Mouse (Mus musculus): Measurements from ENCODE around the gene Gm5128. TPM values are rescaled to one million over a fixed set of nuclear protein-coding genes. Genes with fewer than 3 reads are reported as not detected.

Gene Gm5128
- total RNA-seq (2023): not detected in 2 replicates

GRCm38 (mm10) chrX:135372984-135373383 lies at the start of gene Gm5128:
TSS of gene Gm5128 (plus strand) at chrX:135373284.

Other genes with a start within 250 kb of the Gm5128 start
- not detected in 2 replicates for gene Gm15023, start 195.7 kb upstream of the Gm5128 start, total RNA-seq (2023)
- not detected in 2 replicates for gene Tceal6, start 162.6 kb upstream of the Gm5128 start, total RNA-seq (2023)
- not detected in 2 replicates for gene Pramel3, start 71.0 kb upstream of the Gm5128 start, total RNA-seq (2023)
- gene Gm7903, start 60.6 kb downstream of the Gm5128 start, total RNA-seq (2023): not detected in 2 replicates
- not detected in 2 replicates for gene AV320801, start 121.3 kb downstream of the Gm5128 start, total RNA-seq (2023)
- not detected in 2 replicates for gene Nxf7, start 225.5 kb downstream of the Gm5128 start, total RNA-seq (2023)